Mouse (Mus musculus) liver, embryonic 13.5 days (tissue): ENCODE data around the gene Ccl17. TPM values are rescaled to one million over a fixed set of nuclear protein-coding genes. Genes with fewer than 3 reads are reported as not detected.

ENCODE experiments used
- ATAC-seq: fragments of 200-750 bp; cut with Nextera tagmentation; 2 replicates; pipeline ENCODE4 v1.8.0; 2017; ENCODE audit warnings: low read depth, mild to moderate bottlenecking, moderate number of reproducible peaks, moderate library complexity
- DNase-seq: peaks from one replicate; pipeline ENCODE4 v3.0.0; 2022
- H3K27ac ChIP-seq: fragments of 300-500 bp; sonication (generic); 2 replicates; pipeline ENCODE4 v1.5.1; 2015; ENCODE audit warnings: moderate library complexity, mild to moderate bottlenecking, inconsistent platforms
- H3K27me3 ChIP-seq: fragments of 300-500 bp; sonication (generic); 2 replicates; pipeline ENCODE4 v1.6.1; 2015; ENCODE audit warnings: mild to moderate bottlenecking, inconsistent platforms
- H3K36me3 ChIP-seq: fragments of 300-500 bp; sonication (generic); 2 replicates; pipeline ENCODE4 v1.6.1; 2015; ENCODE audit warnings: mild to moderate bottlenecking, inconsistent platforms
- H3K4me1 ChIP-seq: fragments of 300-500 bp; sonication (generic); replicated peaks from 2 replicates; pipeline ENCODE4 v1.6.1; 2015; ENCODE audit warnings: inconsistent platforms
- H3K4me2 ChIP-seq: fragments of 300-500 bp; sonication (generic); 2 replicates; pipeline ENCODE4 v1.6.1; 2015; ENCODE audit warnings: inconsistent platforms, mild to moderate bottlenecking, moderate library complexity
- H3K4me3 ChIP-seq: fragments of 300-500 bp; sonication (generic); replicated peaks from 2 replicates; pipeline ENCODE4 v1.5.1; 2015; ENCODE audit warnings: mild to moderate bottlenecking, inconsistent platforms
- H3K9ac ChIP-seq: fragments of 300-500 bp; sonication (generic); 2 replicates; pipeline ENCODE4 v1.6.1; 2015; ENCODE audit warnings: mild to moderate bottlenecking, inconsistent platforms
- H3K9me3 ChIP-seq: fragments of 300-500 bp; sonication (generic); replicated peaks from 2 replicates; pipeline ENCODE4 v1.6.1; 2016; ENCODE audit warnings: inconsistent platforms
- WGBS: fragments of 180-500 bp; shearing (Covaris S2); methylation state at CpG from one replicate; pipeline ENCODE4 v1.1.7; 2015; ENCODE audit not compliant: insufficient replicate concordance; 5-methylcytosine and 5-hydroxymethylcytosine counted together
- polyA plus RNA-seq: library from polyadenylated mRNA; unstranded; fragments of >200 nt; fragmentation: Nextera tagmentation; extraction: Ambion mirVana; gene quantifications from 2 replicates; pipeline ENCODE4 v1.2.1, GENCODE M21; 2015

Gene Ccl17
- polyA plus RNA-seq: 0.36 and 0.48 TPM in 2 replicates

DNA sequence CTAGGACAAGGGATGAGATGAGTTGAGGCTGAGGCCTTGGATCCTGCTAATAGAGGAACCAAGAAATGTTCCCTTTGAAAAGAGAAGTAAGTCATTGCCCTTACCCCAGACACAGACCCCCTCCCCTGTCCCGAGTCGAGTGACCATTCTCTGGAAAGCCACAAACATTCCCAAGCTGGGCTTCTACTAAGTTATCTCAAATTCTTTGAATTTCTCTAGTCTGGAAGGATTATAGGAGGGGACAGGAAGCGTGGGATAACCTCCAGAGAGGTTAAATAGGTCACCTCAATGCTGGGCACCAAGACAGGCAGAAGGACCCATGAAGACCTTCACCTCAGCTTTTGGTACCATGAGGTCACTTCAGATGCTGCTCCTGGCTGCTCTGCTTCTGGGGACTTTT lies at the start of gene Ccl17:
Ccl17 (plus strand) TSS at position 301 of the 400 bp plus-strand sequence.
- Histone ChIP-seq H3K36me3 (no peaks in the 10 kb centered on the region), H3K27ac (peak within 1 kb of the TSS; percentile 53), H3K27me3 (peaks cover 9% of the 10 kb centered on the region; the same call in 1 of the 2 replicates), H3K4me3 (no peak within 1 kb of the TSS), H3K4me1 (peaks cover 30% of the 10 kb centered on the region), H3K9ac (no peak within 1 kb of the TSS), H3K9me3 (no peaks in the 10 kb centered on the region), H3K4me2 (no peak within 1 kb of the TSS)
- no peak for ATAC-seq
- 49% methylated on average over 3 of the region's 3 CpGs for WGBS
- no peak for DNase-seq

DNA sequence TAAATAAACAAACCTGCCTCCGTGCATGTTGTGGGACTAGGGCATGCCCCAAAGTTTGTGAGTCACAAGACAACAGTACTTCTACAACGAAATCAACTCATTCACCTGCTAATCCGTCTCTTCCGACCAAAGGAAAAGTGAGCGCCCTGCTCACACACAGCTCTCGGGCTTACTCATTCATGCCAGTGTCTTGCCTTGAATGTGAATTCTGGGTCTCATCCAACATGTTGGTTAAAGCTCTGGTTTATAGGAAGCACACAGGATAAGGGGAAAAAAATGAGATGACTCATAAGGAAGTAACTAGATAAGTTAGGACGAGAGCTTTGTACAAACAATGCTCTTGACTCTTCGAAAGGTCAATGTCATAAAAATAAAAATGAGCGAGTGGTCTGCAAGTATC lies 43.2 kb upstream of the Ccl17 start:
- DNase-seq: no peak
- 63% methylated on average over 9 of the region's 9 CpGs for WGBS
- no peaks in the 10 kb centered on the region for H3K9me3 ChIP-seq

GRCm38 (mm10) chr8:94770945-94771344 lies 39.3 kb upstream of the Ccl17 start:
- H3K4me2 ChIP-seq: no peak overlapping the region
- no peak overlapping the region for H3K27ac ChIP-seq
- H3K27me3 ChIP-seq: peaks cover 98% of the 10 kb centered on the region
- H3K9me3 ChIP-seq: no peaks in the 10 kb centered on the region
- peaks cover 32% of the 10 kb centered on the region for H3K4me1 ChIP-seq
- DNase-seq (no peak), ATAC-seq (peak; percentile 51; the same call in 1 of the 2 replicates)
- H3K9ac ChIP-seq: peak overlapping the region; percentile 29; the same call in 1 of the 2 replicates
- no peak overlapping the region for H3K4me3 ChIP-seq
- H3K36me3 ChIP-seq: no peaks in the 10 kb centered on the region
- WGBS: 40% methylated on average over 6 of the region's 6 CpGs

More for the DNA sequence above, 43.2 kb upstream of the Ccl17 start:
- no peak for ATAC-seq
- Histone ChIP-seq H3K27me3 (peaks cover 66% of the 10 kb centered on the region), H3K9ac (no peak overlapping the region), H3K36me3 (no peaks in the 10 kb centered on the region), H3K4me2 (no peak overlapping the region), H3K4me3 (no peak overlapping the region), H3K4me1 (peaks cover 25% of the 10 kb centered on the region), H3K27ac (no peak overlapping the region)

DNA sequence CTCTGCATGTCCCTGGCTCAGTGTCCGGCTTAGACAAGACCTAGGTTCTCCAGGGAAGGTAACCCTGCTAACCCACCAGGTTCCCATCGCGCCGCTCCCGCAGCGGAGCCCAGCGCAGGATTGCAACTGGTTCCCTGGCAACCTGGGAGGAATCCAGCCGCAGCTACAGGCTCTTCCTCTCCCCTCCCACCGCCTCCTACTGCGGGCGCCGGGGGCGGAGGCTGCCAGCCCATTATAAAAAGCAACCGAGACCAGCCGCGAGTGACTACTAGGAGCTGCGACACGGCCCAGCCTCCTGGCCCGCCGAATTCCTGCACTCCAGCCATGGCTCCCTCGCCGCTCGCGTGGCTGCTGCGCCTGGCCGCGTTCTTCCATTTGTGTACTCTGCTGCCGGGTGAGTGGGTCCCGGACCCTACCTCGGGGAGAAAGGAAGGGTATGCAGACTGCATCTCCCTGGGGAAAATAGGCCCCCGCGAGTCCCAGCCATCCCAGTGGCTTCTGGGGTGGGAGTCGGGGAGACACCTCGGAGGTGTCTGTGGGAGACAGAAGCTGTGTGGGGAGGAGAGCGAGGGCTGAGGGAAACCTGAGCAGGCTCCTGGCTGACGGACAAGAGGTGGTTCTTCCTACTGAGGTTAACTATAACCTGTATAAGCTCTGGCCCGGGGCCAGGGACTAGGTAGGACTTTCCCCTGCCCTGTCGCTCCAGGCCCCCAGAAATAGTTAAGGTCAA lies 38.1 kb upstream of the Ccl17 start, which contains the start of gene Cx3cl1:
Cx3cl1 (plus strand) TSS at position 69 of the 730 bp plus-strand sequence.
- peaks cover 92% of the 10 kb centered on the region for H3K27me3 ChIP-seq
- peak within 1 kb of the TSS; percentile 40 for H3K4me3 ChIP-seq
- no peaks in the 10 kb centered on the region for H3K36me3 ChIP-seq
- H3K4me2 ChIP-seq: peak within 1 kb of the TSS; percentile 63
- H3K27ac ChIP-seq: no peak within 1 kb of the TSS
- WGBS: 2% methylated on average over 38 of the region's 38 CpGs
- DNase-seq: no peak
- H3K9ac ChIP-seq: peak within 1 kb of the TSS; percentile 29; the same call in 1 of the 2 replicates
- H3K9me3 ChIP-seq: no peaks in the 10 kb centered on the region
- H3K4me1 ChIP-seq: peaks cover 32% of the 10 kb centered on the region
- ATAC-seq: no peak

GRCm38 (mm10) chr8:94773048-94773447 lies 37.2 kb upstream of the Ccl17 start:
- peaks cover 33% of the 10 kb centered on the region for H3K4me1 ChIP-seq
- 46% methylated on average over 6 of the region's 6 CpGs for WGBS
- no peaks in the 10 kb centered on the region for H3K9me3 ChIP-seq
- H3K27me3 ChIP-seq: peaks cover 89% of the 10 kb centered on the region
- DNase-seq: no peak
- no peak overlapping the region for H3K4me3 ChIP-seq
- ATAC-seq: no peak
- H3K9ac ChIP-seq: no peak overlapping the region
- no peak overlapping the region for H3K4me2 ChIP-seq
- no peaks in the 10 kb centered on the region for H3K36me3 ChIP-seq
- H3K27ac ChIP-seq: no peak overlapping the region

GRCm38 (mm10) chr8:94773700-94774171 lies 36.5 kb upstream of the Ccl17 start:
- Histone ChIP-seq H3K4me2 (no peak overlapping the region), H3K27ac (no peak overlapping the region), H3K9me3 (no peaks in the 10 kb centered on the region), H3K27me3 (peaks cover 91% of the 10 kb centered on the region), H3K9ac (no peak overlapping the region), H3K4me3 (no peak overlapping the region), H3K4me1 (peaks cover 38% of the 10 kb centered on the region), H3K36me3 (no peaks in the 10 kb centered on the region)
- no peak for ATAC-seq
- no peak for DNase-seq
- WGBS: 62% methylated on average over 12 of the region's 12 CpGs

- Histone ChIP-seq H3K27ac (no peak overlapping the region), H3K9me3 (no peaks in the 10 kb centered on the region), H3K4me3 (no peak overlapping the region), H3K27me3 (peaks cover 89% of the 10 kb centered on the region), H3K4me2 (no peak overlapping the region), H3K36me3 (no peaks in the 10 kb centered on the region), H3K4me1 (peaks cover 46% of the 10 kb centered on the region), H3K9ac (no peak overlapping the region)
- ATAC-seq (no peak), DNase-seq (no peak)
- 82% methylated on average over 1 of the region's 1 CpGs for WGBS
These were observed 35.7 kb upstream of the Ccl17 start for GRCm38 (mm10) chr8:94774601-94775000.

DNA sequence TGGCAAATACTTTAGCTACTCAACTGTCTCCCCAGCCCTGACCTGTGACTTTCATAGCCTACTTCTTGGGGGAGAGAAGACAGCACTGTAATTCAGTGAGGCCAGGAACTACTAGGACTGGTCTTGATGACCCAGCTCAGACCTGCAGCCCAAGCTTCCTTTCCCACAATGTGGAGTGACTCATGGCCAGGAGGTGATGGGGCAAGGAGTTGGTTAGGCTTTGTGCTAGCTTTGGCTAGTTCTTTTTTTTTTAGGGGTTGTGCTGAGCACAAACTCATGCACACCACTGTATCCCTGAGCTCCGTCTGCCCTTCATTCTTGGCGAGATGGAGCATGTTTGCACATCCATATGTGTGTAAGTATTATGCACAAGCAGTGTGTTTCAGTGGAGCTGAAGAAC lies 33.9 kb upstream of the Ccl17 start:
- Histone ChIP-seq H3K4me3 (no peak overlapping the region), H3K36me3 (no peaks in the 10 kb centered on the region), H3K27me3 (peaks cover 80% of the 10 kb centered on the region), H3K4me2 (no peak overlapping the region), H3K4me1 (peaks cover 44% of the 10 kb centered on the region), H3K9me3 (no peaks in the 10 kb centered on the region), H3K9ac (no peak overlapping the region), H3K27ac (no peak overlapping the region)
- no peak for ATAC-seq
- no peak for DNase-seq
- 46% methylated on average over 2 of the region's 2 CpGs for WGBS

DNA sequence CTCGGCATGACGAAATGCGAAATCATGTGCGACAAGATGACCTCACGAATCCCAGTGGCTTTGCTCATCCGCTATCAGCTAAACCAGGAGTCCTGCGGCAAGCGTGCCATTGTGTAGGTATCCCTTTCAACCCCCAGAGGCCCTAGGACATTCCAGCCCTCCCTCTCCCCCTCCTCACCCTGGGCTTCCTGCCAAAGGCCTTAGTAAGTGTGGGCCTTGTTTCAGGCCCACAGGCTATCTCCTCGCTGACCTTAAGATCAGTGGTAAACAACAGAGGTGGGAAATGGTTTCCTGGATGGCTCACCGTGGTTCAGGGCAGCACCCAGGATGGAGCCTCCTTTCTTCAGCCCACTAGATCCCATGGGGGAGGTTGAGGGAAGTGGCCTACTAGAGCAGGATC lies 32.2 kb upstream of the Ccl17 start:
- DNase-seq: no peak
- Histone ChIP-seq H3K27ac (no peak overlapping the region), H3K27me3 (peaks cover 63% of the 10 kb centered on the region), H3K4me2 (no peak overlapping the region), H3K9me3 (no peaks in the 10 kb centered on the region), H3K36me3 (no peaks in the 10 kb centered on the region), H3K4me1 (peaks cover 43% of the 10 kb centered on the region), H3K9ac (no peak overlapping the region), H3K4me3 (no peak overlapping the region)
- 44% methylated on average over 10 of the region's 10 CpGs for WGBS
- no peak for ATAC-seq

DNA sequence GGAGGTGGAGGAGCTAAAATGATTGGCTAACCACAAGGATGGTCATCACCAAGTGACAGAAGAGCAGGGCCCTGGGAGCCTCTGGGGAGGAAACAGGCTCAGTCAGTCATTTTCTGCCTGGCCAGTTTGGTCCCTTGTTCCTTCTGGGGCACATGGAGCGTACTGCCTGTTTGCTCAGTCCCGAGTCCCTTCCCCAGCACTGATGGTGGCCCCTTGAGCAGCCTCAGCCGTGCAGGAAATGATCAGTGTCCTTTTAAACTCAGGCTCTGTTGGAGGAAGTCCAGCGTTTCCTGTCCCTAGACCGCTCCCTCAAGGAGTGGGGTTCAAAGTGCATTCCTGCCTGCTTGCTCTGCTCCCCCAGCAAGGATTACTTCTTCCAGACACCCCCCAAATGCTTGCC lies 31.8 kb upstream of the Ccl17 start:
- Histone ChIP-seq H3K4me1 (peaks cover 43% of the 10 kb centered on the region), H3K27ac (no peak overlapping the region), H3K36me3 (no peaks in the 10 kb centered on the region), H3K4me2 (no peak overlapping the region), H3K9me3 (no peaks in the 10 kb centered on the region), H3K4me3 (no peak overlapping the region), H3K9ac (no peak overlapping the region), H3K27me3 (peaks cover 59% of the 10 kb centered on the region)
- DNase-seq: no peak
- WGBS: 20% methylated on average over 5 of the region's 5 CpGs
- ATAC-seq: peak; percentile 16; the same call in 1 of the 2 replicates

DNA sequence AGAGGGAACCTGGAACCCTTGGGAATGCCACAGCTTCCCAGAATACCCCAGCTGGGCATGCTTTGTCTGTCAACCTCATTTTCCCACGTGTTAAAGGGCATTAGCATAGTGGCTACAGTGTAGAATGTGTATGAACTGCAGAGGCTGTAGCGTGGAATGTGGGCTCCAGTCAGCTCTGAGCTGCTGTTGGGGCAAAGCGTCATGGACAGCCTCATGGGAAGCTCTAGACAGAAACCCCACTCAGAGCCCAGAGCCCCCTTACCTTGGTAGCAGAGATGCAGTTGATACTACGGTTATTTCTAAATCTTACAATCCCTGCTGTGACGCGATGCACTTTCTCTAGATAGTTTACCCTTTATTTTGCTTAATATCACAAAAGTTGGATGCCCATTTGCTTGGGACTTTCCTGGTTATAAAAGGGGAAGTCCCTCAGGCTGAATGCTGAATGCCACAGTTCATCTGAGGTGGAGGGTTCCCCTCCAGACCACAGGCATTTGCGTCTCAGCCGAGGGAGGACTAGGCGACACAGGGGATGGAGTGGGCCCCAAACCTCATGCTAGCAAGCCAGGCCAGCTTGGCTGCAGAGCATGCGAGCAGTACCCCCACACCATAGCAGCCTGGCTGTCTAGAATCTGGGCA lies 31.2 kb upstream of the Ccl17 start:
- no peak for ATAC-seq
- Histone ChIP-seq H3K27ac (no peak overlapping the region), H3K9ac (no peak overlapping the region), H3K4me3 (no peak overlapping the region), H3K9me3 (no peaks in the 10 kb centered on the region), H3K4me1 (peaks cover 43% of the 10 kb centered on the region), H3K4me2 (no peak overlapping the region), H3K36me3 (no peaks in the 10 kb centered on the region), H3K27me3 (peaks cover 53% of the 10 kb centered on the region)
- no peak for DNase-seq
- 39% methylated on average over 10 of the region's 10 CpGs for WGBS
